Mouse (Mus musculus) hindbrain, embryonic 16.5 days (tissue): Measurements from ENCODE around the gene Gba. TPM values are rescaled to one million over a fixed set of nuclear protein-coding genes. Genes with fewer than 3 reads are reported as not detected.

ENCODE experiments used
- ATAC-seq: fragments of 200-750 bp; cut with Nextera tagmentation; 2 replicates; pipeline ENCODE4 v1.8.0; 2017; ENCODE audit warnings: moderate TSS enrichment, moderate library complexity
- H3K27ac ChIP-seq: fragments of 300-500 bp; sonication (generic); 2 replicates; pipeline ENCODE4 v1.5.1; 2014; ENCODE audit warnings: low read depth, mild to moderate bottlenecking, control low read depth, low read length, moderate library complexity
- H3K27me3 ChIP-seq: fragments of 300-500 bp; sonication (generic); replicated peaks from 2 replicates; pipeline ENCODE4 v1.6.1; 2014; ENCODE audit warnings: low read length; ENCODE audit not compliant: control insufficient read depth, insufficient read depth
- H3K36me3 ChIP-seq: fragments of 300-500 bp; sonication (generic); 2 replicates; pipeline ENCODE4 v1.6.1; 2014; ENCODE audit warnings: mild to moderate bottlenecking, low read length, moderate library complexity, mixed read lengths; ENCODE audit not compliant: control insufficient read depth, insufficient read depth
- H3K4me1 ChIP-seq: fragments of 300-500 bp; sonication (generic); 2 replicates; pipeline ENCODE4 v1.6.1; 2014; ENCODE audit warnings: low read depth, low read length; ENCODE audit not compliant: control insufficient read depth, insufficient read depth
- H3K4me2 ChIP-seq: fragments of 300-500 bp; sonication (generic); 2 replicates; pipeline ENCODE4 v1.6.1; 2014; ENCODE audit warnings: mild to moderate bottlenecking, low read length, control low read depth, moderate library complexity
- H3K4me3 ChIP-seq: fragments of 300-500 bp; sonication (generic); 2 replicates; pipeline ENCODE4 v1.5.1; 2014; ENCODE audit warnings: mild to moderate bottlenecking, low read length, control low read depth, moderate library complexity
- H3K9ac ChIP-seq: fragments of 300-500 bp; sonication (generic); 2 replicates; pipeline ENCODE4 v1.6.1; 2014; ENCODE audit warnings: low read depth, mild to moderate bottlenecking, control low read depth, low read length, moderate library complexity
- H3K9me3 ChIP-seq: fragments of 300-500 bp; sonication (generic); 2 replicates; pipeline ENCODE4 v1.6.1; 2014; ENCODE audit warnings: mild to moderate bottlenecking, low read length, moderate library complexity; ENCODE audit not compliant: control insufficient read depth
- WGBS: fragments of 180-500 bp; shearing (Covaris S2); extraction: QIAGEN DNeasy Blood & Tissue Kit; methylation state at CpG from one replicate; pipeline ENCODE4 v1.1.7; 2014; 5-methylcytosine and 5-hydroxymethylcytosine counted together
- polyA plus RNA-seq: library from polyadenylated mRNA; unstranded; fragments of >200 nt; fragmentation: Nextera tagmentation; extraction: Ambion mirVana; gene quantifications from 2 replicates; pipeline ENCODE4 v1.2.1, GENCODE M21; 2015

Gba gene
- polyA plus RNA-seq, 1 experiment from 2014 or later, result 51.8 TPM

DNA sequence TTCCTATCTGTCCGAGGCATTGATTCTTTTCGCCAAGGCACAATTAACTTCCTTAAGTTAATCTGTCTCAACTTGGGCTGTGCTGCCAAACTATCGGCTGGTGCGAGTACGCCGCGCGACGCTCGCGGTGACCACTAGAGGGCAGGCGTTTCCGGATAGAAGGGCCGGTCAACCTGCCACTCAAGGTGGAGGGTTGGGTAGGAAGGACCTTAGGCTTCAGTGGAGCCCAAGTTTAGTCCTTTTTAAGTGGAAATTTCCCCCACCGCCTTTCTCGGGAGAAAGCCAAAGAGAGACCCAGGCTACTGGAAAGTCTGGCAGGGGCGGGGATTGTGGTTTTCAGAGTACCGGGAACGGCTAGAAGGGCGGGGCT, 25.4 kb downstream of the Gba start:
- Histone ChIP-seq H3K27me3 (no peaks in the 10 kb centered on the region), H3K4me1 (peaks cover 50% of the 10 kb centered on the region), H3K27ac (peak overlapping the region; percentile 36), H3K36me3 (peaks cover 3% of the 10 kb centered on the region; the same call in 1 of the 2 replicates), H3K4me3 (peak overlapping the region; percentile 46), H3K9ac (peak overlapping the region; percentile 51), H3K9me3 (no peaks in the 10 kb centered on the region), H3K4me2 (peak overlapping the region; percentile 75)
- ATAC-seq, result peak; percentile 60
- WGBS, result under 1% methylated on average over 20 of the region's 20 CpGs

GRCm38 (mm10) chr3:89228836-89229235, 26.1 kb downstream of the Gba start, which contains the start of gene Muc1:
Muc1 (plus strand) TSS chr3:89229057.
- Histone ChIP-seq H3K27ac (peak within 1 kb of the TSS; percentile 36), H3K4me3 (peak within 1 kb of the TSS; percentile 48), H3K9ac (peak within 1 kb of the TSS; percentile 51), H3K4me2 (peak within 1 kb of the TSS; percentile 75), H3K4me1 (peaks cover 44% of the 10 kb centered on the region), H3K9me3 (no peaks in the 10 kb centered on the region), H3K36me3 (peaks cover 8% of the 10 kb centered on the region), H3K27me3 (no peaks in the 10 kb centered on the region)
- no peak for ATAC-seq
- WGBS, result 29% methylated on average over 10 of the region's 10 CpGs

DNA sequence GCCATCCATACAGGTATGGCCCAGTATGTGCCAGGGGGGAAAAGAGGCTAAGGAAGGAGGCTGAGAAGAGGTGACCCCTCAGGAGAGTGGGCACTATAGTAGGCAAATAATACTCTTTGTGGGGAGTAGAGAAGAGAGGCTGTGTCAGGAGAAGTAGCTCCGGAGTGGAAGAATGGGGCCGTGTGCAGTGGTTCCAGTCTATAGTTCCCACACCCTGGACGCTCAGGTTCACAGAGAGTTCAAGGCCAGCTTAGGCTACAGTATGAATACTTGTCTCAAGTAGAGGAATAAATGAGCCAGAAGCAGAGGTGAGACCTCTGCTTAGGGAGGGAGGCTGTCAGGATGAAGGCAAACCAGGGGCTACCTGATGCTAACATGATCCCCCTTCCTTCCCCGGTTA, 26.5 kb downstream of the Gba start:
- Histone ChIP-seq H3K9me3 (no peaks in the 10 kb centered on the region), H3K27me3 (no peaks in the 10 kb centered on the region), H3K27ac (no peak overlapping the region), H3K4me2 (no peak overlapping the region), H3K36me3 (peaks cover 12% of the 10 kb centered on the region), H3K4me3 (no peak overlapping the region), H3K4me1 (peaks cover 40% of the 10 kb centered on the region), H3K9ac (no peak overlapping the region)
- ATAC-seq, result no peak
- WGBS, result 64% methylated on average over 4 of the region's 4 CpGs

GRCm38 (mm10) chr3:89230561-89230960, 27.8 kb downstream of the Gba start:
- no peak overlapping the region for H3K4me2 ChIP-seq
- no peaks in the 10 kb centered on the region for H3K27me3 ChIP-seq
- H3K36me3 ChIP-seq, result peaks cover 22% of the 10 kb centered on the region
- peaks cover 28% of the 10 kb centered on the region for H3K4me1 ChIP-seq
- H3K4me3 ChIP-seq, result no peak overlapping the region
- H3K9ac ChIP-seq, result no peak overlapping the region
- 91% methylated on average over 2 of the region's 2 CpGs for WGBS
- ATAC-seq, result no peak
- H3K27ac ChIP-seq, result no peak overlapping the region
- H3K9me3 ChIP-seq, result no peaks in the 10 kb centered on the region

GRCm38 (mm10) chr3:89231345-89231744, 28.6 kb downstream of the Gba start:
- ATAC-seq, result no peak

DNA sequence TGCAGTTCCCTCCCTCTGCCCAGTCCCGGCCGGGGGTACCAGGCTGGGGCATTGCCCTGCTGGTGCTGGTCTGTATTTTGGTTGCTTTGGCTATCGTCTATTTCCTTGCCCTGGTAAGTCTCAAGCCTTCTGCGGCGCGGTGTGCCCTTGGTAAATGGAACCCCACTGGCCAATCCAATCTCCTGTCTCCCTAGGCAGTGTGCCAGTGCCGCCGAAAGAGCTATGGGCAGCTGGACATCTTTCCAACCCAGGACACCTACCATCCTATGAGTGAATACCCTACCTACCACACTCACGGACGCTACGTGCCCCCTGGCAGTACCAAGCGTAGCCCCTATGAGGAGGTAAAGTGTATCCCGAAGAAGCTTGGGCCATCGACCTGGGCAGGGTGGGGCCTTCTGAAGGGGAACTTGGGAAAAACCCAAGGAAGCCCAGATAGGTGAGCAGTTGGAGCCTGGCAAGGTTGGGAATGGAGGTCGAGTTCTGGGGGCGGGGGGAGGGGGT, 29.1 kb downstream of the Gba start:
- Histone ChIP-seq H3K4me2 (no peak overlapping the region), H3K36me3 (peaks cover 29% of the 10 kb centered on the region), H3K27me3 (no peaks in the 10 kb centered on the region), H3K9me3 (no peaks in the 10 kb centered on the region), H3K4me3 (no peak overlapping the region), H3K27ac (no peak overlapping the region), H3K4me1 (peaks cover 22% of the 10 kb centered on the region), H3K9ac (no peak overlapping the region)
- WGBS, result 77% methylated on average over 16 of the region's 16 CpGs
- no peak for ATAC-seq

More at GRCm38 (mm10) chr3:89231345-89231744, 28.6 kb downstream of the Gba start:
- no peak overlapping the region for H3K9ac ChIP-seq
- no peak overlapping the region for H3K4me3 ChIP-seq
- WGBS, result 75% methylated on average over 7 of the region's 7 CpGs
- H3K27ac ChIP-seq, result no peak overlapping the region
- H3K4me1 ChIP-seq, result peaks cover 26% of the 10 kb centered on the region
- H3K36me3 ChIP-seq, result peaks cover 24% of the 10 kb centered on the region
- H3K4me2 ChIP-seq, result no peak overlapping the region
- no peaks in the 10 kb centered on the region for H3K27me3 ChIP-seq
- H3K9me3 ChIP-seq, result no peaks in the 10 kb centered on the region

- H3K9ac ChIP-seq, result no peak overlapping the region
- H3K4me2 ChIP-seq, result no peak overlapping the region
- no peak for ATAC-seq
- no peaks in the 10 kb centered on the region for H3K27me3 ChIP-seq
- peaks cover 35% of the 10 kb centered on the region for H3K36me3 ChIP-seq
- no peaks in the 10 kb centered on the region for H3K9me3 ChIP-seq
- H3K4me3 ChIP-seq, result no peak overlapping the region
- H3K27ac ChIP-seq, result no peak overlapping the region
- 80% methylated on average over 6 of the region's 6 CpGs for WGBS
- H3K4me1 ChIP-seq, result peaks cover 14% of the 10 kb centered on the region
Observed at GRCm38 (mm10) chr3:89232614-89233013, 29.9 kb downstream of the Gba start.

DNA sequence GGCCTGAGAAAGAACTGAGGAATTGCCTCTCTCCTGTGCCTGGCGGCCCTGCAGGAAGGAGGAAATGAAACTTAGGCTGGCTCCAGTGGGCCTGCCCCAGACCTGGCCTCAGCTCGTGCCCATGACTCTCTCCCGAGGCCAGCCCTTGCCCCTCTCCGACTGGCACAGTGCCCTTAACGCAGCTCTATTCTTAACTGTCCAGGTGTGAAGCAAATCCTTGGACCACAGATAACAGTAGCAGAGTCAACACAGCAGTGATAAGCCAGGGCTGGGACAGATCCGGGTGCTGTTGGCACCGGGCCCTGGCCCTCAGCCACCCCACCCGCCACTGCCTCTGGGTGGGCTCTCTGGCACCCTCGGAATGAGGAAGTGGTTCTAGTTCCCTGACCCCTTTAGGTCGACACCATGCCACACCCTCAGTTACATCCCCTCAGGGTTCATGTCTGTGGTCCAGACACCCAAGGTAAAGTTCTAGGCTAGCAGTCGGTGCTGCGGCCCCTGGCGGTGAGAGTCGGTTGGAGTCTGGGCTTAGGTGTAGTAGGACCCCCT, 30.9 kb downstream of the Gba start:
- WGBS, result 74% methylated on average over 14 of the region's 14 CpGs

DNA sequence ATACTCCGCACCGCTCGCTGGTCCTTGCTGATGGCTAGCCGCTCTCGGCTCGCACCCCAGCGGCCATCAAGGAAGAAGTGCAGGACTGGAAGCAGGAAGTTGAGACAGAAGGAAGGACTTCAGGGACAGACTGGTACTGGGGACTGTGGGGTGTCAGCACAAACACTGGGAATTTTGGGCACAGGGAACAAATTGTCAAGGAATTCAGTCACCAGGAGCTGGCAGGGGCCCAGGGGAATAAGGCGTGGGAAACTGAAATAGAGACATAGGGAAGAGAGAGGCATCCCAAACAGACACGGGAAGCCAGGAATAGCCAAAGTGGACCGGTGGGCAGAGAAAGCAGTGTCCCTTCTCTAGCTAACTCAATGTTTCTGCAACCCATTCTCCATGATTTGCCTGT, 33.8 kb downstream of the Gba start:
- Histone ChIP-seq H3K4me1 (no peaks in the 10 kb centered on the region; the same call in 1 of the 2 replicates), H3K9me3 (no peaks in the 10 kb centered on the region), H3K27me3 (no peaks in the 10 kb centered on the region), H3K9ac (no peak overlapping the region), H3K4me3 (no peak overlapping the region), H3K36me3 (peaks cover 64% of the 10 kb centered on the region), H3K4me2 (no peak overlapping the region), H3K27ac (no peak overlapping the region)
- 96% methylated on average over 10 of the region's 10 CpGs for WGBS
- no peak for ATAC-seq

More for the DNA sequence above, 30.9 kb downstream of the Gba start:
- Histone ChIP-seq H3K36me3 (peaks cover 44% of the 10 kb centered on the region), H3K9me3 (no peaks in the 10 kb centered on the region), H3K4me1 (peaks cover 4% of the 10 kb centered on the region), H3K9ac (no peak overlapping the region), H3K4me2 (no peak overlapping the region), H3K4me3 (no peak overlapping the region), H3K27ac (no peak overlapping the region), H3K27me3 (no peaks in the 10 kb centered on the region)
- no peak for ATAC-seq
